Mouse (Mus musculus) monocyte, adult 2 months (primary cell): ENCODE measurements around the gene Mcub.

Experiments used
- DNase-seq, 2 experiments: peaks; one replicate each; pipeline ENCODE4 v3.0.0; 2022; ENCODE audit warnings: low spot score in 2 of 2, low read depth in 1 of 2

Mcub gene

DNA sequence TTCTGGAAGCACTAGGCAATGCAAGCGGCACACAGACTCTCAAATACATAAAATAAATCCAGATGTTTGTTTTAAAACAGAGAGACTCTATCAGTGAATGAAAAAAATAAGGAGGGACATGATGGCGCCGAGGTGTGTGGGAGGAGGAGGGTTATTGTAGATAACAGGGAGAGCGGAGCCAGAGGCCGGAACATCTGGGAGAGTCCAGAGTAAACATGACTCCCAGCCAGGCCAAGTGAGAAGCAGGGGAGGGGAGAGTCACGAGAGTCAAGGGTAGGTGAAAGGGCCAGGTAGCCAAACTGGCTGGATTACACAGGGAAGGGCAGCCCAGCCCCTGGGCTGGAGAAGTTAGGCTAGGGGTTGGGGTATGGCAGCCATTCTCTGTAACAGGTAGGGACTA, 73.4 kb downstream of the Mcub start:
- no peak for DNase-seq

DNA sequence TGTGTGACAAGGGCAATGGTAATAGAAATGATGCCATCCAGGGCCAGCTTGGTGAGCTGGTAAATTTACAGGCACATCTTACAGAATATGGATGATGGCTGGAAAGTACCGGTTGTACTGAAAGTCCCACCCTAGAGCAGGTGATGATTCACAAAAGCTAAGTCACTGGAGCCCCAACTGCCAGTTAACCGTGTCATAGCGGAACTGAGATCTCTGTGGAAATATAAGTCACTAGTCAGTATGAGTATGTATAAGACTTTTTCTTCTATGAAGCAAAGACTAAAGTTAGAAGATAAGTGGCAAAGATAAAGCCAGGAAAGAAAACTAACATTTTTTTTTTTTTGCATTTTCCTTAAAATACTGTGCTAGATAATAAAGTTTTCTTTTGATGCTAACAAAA, 76.9 kb downstream of the Mcub start:
- DNase-seq = no peak

DNA sequence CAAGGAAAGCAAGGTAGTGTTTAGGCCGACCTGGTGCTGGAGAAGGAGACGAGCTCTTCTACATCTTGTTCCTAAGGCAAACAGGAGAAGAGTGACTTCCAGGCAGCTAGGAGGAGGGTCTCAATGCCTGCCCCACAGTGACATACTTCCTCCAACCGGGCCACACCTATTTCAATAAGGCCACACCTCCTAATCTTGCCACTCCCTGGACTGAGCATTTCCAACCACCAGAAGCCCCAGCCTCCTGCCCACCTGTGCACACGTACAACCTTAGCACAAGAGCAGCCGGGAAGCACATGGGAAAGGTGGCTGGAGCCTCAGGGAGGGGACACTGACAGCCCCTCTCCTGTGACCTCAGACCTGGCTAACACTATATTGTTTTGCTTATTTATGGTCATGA, 78.0 kb downstream of the Mcub start:
- no peak for DNase-seq

DNA sequence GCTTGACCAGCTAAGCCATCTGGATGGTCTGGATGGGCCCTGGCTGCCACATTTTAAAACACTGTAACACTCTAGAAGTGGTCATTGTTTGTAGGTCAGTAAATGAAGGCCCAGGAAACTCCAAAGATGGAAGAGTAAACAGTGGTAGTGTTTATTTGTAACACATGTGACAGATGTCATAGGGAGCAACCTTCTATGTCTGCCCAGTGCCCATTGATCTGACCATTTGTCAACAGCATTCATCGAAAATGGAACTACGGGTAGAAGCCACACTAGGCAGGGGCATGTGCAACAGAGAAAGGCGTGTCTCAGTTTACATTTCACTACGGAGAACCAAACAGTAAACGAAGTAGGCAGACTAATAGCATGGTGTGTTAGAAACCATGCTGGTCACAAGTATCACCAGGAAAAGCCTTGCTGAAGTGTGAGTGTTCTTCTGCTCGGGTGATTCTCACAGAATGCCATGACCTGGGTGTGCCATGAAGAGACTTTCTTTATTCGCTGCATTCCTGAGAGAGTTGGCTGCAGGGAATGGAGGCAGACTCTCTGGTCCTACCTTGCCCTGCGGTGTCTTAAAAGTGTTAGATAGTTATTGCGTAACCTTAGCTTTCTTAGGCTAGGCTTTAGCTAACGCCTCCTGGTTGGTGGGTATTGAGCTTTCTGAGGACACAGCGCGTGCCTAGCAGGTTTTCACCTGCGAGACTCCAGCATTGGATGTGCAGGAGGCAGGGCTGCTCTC, 82.1 kb downstream of the Mcub start:
- no peak for DNase-seq

DNA sequence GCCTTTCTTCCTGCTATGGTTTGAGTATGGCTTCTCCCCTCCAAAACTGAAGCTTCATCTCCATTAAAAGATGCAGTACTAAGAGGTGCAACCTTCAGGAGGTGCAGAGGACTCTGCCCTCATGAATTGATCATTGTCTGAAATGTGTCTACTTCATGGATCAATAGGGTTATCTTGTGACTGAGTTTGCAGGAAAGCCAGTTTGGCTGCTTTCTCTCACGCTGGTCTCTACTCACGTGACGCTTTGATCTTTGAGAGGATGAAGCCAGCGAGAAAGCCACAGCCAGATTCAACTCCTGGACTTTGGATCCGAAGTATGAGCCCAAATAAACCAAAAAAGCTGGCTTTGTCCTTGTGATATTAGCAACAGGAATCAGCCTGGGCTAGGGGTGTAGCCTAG, 83.6 kb downstream of the Mcub start:
- DNase-seq = no peak

DNA sequence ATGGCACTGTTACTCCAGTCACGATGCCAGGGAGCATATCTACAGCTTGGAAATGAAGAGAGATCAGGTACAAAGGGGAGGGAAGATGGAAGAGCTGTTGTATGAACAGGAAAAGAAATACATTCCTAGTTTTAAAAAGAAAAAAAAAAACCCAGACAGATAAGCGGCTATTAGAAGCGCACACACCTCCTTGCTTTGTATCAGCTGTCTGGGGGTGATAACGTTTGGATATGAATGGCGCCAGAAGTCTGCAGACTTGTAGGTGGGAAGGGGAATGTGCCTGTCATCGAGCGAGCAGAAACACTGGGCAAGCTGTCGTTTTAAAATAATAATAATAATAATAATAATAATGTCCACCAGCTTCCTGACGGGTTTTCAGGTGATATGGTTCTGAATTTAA, 84.4 kb downstream of the Mcub start:
- no peak for DNase-seq

DNA sequence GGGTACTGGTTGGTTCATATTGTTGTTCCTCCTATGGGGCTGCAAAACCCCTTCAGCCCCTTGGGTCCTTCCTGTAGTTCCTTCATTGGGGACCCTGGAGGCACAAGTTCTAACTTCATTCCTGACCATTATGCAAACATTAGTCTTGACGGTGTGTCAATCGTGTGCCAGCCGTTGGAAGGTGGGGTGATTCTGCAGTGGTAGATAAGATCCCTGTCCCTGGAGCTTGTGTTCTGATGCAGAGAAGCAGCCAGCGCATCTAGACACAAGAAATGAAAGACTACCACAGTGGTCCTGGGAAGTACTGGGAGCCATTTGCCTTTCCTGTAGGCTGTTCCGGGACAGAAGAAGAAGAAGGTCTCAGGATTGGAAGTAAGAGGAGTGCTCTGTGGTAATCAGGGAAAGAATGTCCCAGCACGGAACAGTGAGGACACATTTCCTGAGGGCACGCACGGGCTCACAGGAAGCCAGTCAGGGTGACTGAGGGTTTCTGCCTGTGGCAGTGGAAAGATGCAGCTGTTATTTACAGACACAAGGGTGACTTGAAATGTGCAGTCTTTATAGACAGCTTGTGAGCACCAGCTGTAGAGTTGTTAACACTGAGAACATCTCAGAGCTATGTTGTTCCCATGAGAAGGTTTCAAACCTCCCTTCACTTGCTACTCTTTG, 88.9 kb downstream of the Mcub start:
- no peak for DNase-seq

DNA sequence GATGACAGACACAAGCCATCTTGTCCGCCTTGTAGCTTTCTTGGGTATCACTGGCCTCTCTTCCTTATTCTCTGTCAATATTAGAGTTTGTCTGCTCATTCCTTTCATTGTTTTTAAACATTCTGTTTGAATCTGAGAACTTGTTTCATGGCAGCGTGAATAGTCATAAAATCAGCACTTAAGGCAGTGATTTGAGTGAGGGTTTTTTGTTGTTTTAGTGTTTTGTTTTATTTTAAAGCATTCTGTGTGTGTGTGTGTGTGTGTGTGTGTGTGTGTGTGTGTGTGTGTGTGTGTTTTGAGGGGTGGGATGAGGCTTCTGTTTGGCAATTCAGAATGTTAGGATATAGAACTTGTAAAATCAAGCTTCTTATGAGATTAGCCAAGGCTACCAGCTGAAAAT, 90.1 kb downstream of the Mcub start:
- no peak for DNase-seq

DNA sequence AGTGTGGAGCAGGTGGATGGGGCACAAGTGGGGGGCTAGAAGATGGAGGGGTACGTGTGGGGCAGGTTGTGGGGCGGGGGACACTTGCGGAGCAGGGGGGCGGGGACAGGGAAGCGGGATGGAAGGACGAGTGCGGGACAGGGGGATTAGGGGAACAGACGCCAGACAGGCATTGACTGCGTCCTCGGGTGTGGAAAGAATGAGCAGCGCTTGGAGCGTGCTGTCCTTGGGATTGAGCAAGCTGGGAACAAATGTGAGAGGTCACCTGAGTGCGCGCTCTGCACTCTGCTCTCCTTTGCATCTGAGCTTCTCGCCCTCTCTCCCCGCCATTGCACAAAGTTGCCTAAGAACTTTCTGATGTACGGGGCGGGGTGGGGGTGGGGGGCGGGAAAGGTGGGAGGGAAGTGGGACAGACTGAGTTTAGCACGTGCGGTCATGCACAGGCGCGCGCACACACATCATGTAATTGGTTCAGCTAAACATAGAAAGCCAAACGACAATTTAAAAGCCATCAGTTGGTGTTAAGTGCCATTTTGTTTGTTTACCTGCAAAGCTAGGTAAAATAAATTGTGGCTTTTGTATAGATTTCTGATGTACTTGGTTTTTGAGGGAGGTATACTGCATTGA, 90.8 kb downstream of the Mcub start:
- DNase-seq = no peak

DNA sequence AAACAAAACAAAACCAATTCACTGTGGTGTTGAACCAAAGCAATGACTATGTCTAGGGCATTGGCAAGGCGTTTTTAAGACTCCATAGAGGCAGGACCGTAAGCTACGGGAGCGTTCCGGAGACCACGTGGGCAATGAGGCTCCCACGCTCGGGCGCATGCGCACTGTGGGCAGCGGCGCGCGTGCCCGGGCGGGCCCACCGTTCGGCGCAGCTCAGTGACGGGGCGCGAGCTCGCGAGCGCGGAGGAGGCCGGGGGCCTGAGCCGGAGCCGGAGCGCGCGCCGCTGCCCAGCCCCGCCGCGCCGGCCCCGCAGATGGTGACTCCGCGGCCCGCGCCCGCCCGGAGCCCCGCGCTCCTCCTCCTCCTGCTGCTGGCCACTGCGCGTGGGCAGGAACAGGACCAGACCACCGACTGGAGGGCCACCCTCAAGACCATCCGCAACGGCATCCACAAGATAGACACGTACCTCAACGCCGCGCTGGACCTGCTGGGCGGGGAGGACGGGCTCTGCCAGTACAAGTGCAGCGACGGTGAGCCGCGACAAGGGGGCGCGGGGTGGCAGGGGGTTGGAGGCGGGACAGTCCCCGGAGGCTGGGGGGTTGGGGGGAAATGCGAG, 91.5 kb downstream of the Mcub start, which contains the start of gene Pla2g12a:
TSS of gene Pla2g12a (plus strand) at position 202 of the 617 bp plus-strand sequence.
- DNase-seq = peak in 1 of 2 experiments; percentile 68

DNA sequence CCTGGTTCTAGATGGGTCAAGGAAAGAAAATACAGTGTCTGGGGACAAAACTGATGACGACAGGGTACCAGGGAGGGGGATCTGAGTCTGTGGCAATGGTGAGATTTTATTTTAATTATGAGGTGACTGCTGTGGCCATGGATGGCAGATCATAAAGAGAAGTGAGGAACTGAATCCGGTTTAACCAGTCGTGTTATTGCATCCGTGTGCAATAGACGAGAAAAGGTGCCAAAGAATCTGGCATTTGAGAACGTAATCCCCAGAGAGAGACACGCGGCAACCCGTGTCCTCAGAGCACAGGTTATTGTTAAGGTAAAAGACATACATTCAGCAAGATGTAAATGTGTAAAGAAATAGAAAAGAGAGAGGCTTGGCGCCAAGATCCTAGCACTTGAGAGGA, 92.7 kb downstream of the Mcub start:
- DNase-seq = no peak
